Mouse (Mus musculus) right cerebral cortex, postnatal 14 days (tissue): ENCODE data around the gene Gm11146.

Source experiments
- DNase-seq: peaks from one replicate; pipeline ENCODE4 v3.0.0; 2022

Gene Gm11146

DNA sequence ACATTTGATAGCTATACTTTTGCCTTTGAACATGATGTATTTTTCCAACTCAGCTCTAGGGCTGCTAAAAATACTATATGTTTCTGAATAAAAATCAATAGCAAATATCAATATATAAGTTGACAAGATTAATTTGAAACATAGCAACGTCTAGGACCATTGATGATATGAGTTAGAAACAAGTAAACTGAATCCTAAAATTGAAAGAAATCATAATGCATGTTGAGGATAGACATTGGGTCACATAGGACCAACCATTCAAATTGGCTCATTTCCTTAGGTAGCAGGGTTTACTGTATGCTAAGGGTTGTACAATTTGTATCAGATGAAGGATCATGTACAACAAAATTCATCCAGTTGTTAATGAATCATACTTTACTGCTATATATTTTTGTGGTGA is at the start of gene Gm11146:
Gene Gm11146 (minus strand): TSS at position 101 of the 400 bp plus-strand sequence.
- no peak for DNase-seq

DNA sequence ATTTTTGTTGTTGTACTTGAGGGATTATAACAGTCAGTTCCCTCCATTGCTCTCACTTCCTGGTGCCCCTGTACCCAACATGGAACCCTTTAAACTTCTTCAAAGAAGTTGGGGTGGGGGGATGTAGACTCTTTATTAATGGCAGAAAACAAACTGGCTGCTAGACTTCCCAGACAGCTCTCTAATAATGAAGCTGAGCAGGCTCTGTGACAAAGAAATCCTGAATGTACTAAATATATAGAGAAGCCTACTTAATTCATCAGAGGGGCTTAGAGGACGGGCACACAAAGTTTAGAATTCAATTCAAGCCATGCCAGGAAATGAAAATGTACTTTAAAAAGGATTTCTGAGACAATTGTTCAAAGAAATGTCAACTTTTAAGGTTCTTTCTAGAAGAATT is 48.7 kb upstream of the Gm11146 start:
- no peak for DNase-seq

DNA sequence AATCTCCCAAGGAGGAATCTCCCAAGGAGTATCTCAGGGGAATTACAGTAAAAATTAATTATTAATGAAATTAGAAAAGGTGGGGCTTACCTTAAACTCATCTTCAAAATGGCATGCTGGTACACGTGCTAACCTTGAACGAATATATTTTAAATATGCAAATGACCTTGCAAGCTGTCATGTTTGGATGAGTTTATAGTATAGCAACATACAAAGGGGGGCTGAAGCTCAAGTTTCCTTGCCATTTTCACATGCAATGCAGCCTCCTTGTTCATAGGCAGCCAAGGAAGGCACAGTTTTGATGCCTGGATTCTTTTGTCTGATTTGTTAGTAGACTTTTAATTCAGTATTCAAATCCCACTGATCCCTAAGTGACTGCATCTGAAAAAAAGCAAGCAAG is 47.1 kb upstream of the Gm11146 start:
- no peak for DNase-seq

DNA sequence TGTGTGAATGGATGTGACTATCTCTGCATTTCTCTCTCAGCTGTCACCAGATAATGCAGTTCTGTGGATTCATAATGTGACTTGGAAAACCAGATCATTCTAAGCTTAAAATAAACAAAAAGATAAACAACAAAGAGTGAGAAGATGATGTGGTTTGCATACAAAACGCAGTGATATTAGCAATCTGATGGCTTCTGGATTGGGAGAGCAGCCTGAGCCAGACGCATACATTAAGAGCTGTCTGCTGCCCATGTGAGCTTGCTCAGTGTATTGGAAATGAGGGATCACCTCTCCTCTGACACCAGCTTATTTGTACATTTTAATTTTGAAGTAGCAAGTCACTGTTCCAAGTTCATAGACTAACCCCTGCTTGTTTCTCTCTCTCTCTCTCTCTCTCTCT is 46.3 kb upstream of the Gm11146 start:
- no peak for DNase-seq

DNA sequence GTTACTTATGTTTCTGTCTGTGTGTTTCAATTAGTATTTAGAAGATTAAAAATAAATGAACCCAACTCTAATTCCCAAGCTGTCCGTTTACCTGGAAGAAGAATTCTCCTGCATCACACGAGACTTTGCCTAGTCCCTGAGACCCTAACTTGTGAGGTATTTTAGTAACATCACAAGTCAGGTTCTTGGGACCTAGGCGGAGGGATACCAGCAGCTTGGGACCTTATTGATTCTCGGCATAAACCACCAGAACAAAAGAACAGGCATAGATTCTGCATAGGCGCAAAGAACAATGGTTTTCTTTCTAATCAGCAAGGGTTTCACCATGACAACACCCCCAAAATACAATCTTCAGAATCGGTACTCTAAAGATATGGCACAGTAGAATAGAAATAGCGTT is 44.3 kb upstream of the Gm11146 start:
- no peak for DNase-seq

DNA sequence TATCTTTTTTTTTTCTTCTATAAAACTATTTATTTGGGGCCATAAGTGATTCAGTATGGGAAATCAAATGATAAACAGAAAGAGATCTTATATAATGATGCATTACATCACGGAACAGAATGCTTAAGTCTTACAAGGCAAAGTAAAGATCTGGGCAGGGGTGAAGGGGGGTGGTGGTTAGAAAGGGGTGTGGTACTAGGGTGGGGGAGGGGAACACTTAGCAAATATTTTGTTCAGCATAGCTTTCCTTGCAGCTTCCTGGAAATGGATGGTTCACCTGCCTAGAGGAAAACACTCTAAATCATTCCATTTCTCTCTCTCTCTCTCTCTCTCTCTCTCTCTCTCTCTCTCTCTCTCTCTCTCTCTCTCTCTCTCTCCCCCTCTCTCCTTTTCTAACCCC is 43.1 kb upstream of the Gm11146 start:
- DNase-seq: no peak

DNA sequence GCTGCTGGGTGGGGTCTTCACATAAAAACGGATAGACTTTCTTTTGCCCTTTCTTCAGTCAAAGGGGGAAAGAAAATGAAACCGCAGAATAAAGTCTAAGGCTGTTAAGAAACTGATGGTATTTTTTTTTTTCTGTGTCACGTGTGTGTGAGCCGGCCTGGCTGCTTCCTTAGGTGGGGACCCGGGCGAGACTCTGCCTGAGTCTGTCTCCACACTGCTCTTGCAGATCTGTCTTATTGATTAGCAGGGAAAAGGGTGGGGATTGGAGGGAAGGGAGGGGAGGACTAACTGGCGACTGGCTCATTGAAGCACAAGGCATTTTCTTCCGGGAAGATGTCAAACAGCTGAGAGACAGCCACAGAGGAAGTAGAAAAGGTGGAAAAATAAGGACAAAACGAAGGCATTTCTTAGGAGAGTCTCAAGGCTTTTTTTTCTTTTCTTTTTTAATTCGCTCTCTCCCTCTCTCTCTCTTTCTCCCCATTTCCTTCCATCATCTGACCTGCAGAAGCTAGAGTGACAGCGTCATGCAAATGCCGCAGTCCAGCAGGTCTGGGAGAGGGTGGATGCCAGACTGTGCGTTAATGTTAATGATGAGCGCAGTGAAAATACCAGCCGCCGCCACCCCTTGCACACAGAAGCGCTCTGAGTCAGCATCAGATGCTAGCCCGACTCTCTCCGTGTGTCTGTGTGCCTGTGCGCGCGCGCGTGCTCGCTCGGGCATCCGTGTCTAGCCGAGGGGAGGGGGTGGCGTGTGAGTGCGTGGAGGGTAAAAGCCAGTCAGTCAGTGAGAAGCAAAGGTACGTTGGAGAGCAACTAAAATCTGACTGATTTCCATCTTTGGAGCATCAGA is 42.2 kb upstream of the Gm11146 start:
- DNase-seq: peak; percentile 83

DNA sequence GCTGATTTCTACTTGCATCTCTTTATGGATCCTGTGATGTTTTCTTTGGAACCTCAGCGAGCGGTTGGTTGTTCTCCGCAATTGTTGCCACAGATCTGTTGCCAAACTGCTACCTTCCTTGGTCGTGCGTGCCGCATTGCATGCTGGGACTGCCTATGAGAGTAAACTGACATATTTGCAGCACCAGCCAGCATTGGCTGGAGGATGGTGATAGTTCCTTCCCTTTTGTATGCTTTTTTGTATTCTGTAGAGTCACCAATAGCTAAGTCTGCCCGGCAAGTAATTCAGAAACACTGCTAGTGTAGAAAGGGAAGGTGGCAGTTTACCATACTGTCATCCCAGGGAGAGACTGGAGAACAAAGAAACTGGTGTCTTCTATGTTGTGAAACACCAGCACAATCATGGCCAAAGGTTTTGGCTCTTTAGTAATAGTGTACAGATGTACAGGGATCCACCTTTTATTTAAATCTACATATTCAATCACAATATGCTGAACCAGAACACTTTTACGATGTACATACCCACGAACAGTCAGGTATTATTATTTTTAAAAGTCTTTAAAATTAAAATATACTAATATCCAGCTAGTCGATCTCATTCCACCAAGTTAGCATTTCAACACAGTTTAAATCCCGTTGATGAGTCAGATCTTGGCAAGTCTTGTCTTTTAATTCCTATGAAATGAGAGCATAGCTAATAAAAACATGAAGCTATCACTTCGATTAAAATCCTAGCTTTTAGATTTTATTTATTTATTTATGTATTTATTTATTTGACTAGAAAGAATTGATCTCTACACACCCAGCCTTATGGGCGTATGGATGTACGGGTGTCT is 41.4 kb upstream of the Gm11146 start:
- DNase-seq: peak; percentile 71

DNA sequence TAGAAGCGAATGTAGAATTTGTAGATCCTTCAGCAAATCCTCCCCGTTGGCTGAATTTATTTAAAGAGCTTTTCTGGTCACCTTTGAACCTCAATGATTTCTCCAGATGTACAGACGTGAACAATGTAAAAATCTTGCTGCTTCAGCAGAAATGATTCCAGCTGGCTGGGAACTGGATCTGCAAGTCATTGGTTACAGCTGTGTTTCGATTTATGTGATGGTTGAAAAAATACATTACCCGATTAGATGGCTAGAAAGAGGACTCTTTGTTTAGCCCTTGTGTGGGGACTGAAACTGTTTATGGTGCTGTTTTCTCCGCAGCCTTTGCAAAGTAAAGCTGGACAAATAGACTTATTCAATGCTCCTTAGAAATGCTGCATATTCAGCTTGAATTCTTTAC is 34.6 kb upstream of the Gm11146 start:
- DNase-seq: no peak

DNA sequence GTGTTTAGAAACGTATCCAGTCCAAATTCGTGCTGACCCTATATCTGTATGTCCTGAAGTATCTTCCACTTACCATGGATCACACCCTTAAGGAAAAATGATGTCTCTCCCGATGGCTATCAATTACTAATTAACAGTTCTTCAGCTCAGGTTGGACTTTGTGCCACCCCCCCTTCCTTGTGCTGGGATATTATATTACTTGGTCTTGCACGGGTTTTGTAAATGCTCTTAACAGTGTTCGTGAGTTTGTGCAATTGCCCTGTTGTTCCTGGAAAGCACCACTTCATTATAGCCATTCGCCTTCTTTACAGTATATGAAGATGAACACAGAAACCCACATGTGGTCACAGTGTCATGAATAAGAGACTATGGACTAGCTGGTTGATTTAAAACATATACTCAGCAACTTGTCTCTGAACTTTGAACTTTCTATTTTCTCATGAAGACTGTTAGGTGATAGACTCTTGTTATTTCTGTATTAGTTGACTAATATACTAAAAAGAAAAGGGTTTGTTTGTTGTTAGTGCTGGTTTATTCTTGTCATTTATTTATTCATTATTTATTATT is 30.5 kb upstream of the Gm11146 start:
- DNase-seq: no peak

DNA sequence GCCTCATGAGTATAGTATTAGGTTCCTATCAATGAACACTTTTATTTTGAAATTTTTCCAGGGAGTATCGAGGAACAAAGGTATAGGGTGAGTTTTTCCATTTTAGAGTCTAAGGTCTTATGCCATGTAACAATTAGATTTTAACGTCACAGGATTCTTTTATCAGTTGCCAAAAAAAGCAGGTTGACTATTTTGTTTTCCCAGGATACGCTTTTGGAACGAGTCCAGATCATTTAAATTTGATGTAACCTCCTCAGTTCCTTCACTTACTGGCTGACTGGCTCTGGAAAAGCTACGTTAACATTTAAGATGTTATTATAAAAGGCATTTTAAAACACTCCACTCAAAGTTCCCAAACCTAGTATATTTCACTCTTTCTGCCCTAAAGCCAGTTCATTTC is 20.8 kb upstream of the Gm11146 start:
- DNase-seq: no peak

DNA sequence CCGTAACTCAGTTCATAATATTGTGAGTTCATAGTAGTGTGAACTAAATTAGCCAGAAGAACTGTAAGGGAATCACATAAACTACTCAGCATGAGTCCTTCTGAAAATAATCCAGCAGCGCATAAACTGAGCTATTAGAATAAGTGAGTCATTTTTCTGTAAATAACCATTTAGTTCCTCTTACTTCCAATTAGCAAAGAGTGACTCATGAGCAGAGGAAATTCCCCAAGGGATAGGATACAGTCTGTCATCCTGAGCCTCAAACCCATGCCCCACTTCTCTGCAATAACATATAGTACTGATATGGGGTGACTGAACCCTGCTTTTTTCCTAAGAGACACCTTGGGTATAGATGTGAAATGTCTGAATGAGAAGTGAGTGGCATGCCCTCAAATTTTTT is 687 bp upstream of the Gm11146 start:
- DNase-seq: no peak

DNA sequence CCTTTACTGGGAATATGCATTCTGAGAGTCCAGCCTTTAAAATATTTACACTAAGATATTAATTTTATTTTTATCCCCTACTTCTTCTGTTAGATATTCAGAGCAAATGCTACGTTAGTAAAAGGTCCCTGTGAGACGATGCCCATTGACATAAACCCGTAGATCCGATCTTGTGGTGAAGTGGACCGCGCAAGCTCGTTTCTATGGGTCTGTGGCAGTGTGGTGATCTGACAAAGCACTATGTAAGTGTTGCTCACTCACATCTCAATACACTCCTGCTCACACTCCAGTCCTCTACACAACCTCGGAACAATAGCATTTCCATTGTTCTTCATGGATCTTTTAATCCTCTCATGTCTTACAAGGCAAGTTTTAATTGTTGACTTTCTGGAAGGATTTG is 3.1 kb downstream of the Gm11146 start:
- DNase-seq: no peak

DNA sequence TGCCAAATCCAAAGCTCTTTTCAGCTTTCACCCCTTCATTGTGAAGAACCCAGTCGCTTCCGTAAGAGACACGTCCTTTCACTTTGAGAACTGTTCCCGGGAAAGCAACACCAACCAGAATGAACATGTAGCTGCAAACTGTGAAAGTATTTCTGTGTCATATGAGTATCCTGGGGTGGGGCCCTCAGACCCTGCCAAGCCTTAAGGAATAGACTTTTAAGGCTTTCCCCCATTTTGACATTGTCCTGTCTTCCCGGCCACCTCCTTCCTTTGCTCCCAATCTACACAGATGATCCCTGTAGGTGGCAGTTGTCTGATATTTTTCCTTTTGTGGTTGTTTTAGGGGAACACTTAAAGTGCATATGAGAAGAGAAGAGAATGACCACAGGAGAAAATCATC is 5.3 kb downstream of the Gm11146 start:
- DNase-seq: peak; percentile 11

DNA sequence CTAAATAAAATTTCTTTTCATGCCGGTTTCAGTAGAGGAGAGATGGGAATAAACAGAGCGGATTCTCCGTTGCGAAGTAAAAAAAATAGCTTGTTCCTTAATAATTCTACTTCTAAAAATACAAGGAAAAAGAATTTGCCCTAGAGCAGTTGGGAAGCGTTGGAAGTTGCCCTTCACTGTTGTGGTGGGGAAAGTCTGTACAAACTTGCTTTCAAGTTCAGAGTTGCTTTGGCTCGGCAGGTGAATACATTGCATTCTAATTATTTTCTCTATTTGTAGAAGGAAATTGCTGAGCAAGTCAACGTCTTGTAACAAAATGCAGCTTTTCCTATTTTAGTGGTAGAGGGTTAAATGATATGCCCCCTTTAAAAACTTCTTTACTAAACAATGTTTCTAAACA is 6.2 kb downstream of the Gm11146 start:
- no peak for DNase-seq

DNA sequence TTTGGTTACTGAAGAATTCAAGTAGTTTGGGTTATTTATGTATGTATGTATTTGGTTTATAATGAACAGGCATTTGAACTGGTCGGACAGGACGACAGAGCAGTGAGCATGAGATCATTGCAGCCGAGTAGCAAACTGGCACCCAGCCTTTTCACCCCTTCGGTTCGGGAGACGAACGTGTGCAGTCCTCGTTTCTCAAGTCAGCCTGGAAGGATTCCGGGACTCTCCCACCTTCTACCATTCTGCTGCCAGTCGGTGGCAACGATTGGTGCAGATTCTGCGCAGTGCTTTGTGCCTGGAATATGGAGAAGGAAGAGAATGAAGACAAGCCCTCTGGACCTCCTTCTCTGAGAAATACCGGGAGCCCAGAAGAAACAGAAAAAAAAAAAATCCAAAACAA is 7.3 kb downstream of the Gm11146 start:
- peak; percentile 73 for DNase-seq

DNA sequence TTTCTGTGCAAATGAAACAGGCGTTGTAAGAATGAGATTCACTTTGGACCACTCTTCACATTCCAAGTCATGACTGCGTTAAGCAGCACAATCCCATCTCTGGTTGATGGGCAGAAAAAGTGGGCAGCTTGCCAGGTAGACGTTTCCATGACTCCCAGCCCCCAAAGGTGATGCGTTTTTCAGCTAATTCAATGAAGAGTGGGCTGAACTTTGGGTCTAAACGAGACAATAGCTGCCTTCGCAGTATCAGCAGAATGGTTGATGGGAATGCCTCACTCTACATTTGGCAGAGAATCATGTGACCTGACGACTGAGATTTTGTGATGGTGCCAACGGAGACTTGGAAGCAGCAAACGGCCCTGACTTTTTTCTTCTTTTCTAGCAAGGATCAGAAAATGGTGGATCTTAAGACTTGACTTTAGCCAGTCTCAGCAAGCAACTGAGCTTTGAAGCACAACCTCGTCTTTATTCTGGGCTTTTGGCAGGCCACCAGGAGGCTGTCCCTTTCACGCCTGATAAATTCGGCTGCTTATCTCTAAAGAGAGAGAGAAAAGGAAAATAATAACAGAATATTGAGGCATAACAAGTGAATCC is 8.0 kb downstream of the Gm11146 start:
- peak; percentile 68 for DNase-seq

DNA sequence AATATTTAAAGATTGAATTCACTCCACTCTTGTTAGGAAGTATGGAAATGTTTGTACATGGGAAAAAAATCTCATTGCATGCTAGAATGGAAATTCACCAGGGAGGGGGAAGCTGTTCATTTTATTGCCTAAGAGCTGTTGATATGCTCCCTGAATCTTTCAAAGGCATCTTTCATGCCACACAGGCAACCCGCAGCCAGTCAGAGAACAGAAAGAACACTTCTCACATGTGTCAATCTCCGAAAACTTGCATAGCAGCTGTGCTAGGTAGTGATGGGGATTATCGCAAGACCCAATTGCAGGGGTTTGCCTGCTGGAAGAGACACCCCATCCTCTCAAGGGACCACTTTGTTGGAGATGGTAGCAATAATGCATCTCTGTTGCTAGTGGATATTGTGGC is 8.9 kb downstream of the Gm11146 start:
- no peak for DNase-seq

DNA sequence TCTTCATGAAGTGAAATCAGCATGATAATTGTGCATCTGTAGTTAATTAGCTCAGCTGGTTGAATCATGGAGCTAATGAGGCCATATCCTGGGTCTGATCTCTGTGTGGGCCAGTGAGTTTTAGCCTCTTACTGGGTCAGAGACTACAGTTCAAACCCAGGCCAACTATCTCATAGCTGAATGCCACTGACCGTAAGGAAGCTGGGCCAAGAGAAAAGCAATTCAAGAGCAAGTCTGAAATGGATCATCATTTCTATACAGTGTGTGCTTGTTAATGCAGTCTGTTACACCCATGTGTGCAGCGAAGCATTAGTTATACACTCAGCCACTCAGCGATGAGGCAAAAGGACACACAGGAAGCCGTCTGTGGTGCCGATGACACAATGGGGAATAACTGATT is 28.9 kb downstream of the Gm11146 start:
- no peak for DNase-seq

DNA sequence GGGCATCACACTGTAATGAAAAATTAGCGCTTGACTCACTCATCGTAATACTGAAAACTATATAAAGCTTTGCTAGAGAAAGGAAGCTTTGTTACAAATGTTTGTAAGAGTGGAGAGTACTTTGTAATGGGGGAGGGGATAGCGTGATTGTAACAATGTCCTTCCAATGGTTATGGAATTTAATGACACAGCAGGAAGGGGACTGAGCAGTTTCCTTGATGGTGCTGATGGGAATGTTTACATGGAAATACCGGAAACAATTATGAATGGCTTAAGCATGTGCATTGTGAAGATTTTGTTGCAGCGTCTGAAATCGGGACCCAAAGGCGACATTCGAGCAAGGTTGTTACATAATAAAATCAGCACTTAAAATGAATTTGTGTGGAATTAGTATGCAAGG is 32.4 kb downstream of the Gm11146 start:
- DNase-seq: no peak

DNA sequence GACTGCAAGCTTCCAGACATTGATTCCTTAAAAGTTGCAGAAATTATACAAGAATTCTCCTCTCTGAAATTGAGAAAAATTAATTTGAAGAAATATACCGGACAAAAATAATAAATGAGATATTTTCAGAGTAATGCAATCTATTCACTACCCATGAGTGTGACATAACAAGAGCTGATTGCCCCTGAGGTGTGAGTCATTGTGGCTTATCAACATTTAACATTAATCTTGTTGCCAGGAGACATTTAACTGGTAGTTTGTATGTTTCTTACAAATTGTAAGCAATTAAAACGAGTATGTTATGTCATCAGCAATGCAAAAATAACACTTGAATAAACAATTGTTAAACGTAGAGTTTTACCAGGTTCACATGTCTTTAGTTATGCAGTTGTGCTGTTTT is 33.5 kb downstream of the Gm11146 start:
- DNase-seq: no peak

DNA sequence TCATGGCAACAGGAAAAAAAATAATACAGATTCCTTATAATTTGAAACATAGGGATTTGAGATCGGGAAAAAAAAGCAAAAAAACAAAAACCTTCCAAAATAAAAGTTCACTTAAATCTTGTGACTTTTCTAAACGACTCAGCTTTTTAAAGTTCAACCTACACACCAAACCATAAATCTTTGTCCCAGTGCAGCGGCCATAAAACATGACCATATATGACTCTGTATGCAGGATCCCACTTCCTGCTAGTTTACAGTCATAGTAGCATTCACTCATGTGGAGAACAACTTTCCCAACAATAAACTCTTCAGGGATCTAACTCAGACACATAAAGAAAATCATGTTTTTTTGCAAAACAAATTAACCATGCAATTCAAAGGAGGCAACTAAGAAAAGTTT is 39.0 kb downstream of the Gm11146 start:
- DNase-seq: no peak

DNA sequence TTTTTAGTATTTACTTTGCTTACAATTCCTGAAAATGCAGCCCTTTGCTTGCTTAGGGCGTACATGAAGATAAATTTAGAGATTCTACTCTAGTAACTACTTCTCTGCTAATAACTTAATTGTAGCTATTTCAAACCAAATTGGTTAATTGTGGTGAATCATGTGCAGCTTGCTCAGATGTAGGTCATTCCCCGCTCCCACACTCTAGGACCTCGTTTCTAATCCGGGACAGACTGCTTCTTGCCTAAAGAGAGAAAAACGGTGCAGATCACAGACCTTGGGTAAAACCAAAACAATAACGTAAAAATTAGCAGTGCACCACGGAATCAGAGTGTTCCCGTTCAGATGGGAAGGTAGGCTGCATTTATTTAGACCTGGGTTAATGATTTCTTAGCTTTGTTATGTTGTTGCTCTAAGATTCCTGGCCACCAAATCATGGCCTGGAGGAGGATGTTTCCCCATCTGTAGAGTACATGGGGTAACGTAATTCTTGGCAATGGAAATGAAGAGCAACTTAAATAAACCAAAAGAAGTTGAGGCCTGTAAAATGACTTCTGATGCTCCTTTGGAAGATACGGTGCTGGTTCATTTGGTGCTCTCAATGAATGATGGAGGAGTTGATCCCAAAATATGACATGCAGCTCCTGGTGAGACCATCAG is 45.3 kb downstream of the Gm11146 start:
- no peak for DNase-seq
